Mouse (Mus musculus) midbrain, embryonic 15.5 days (tissue): Measurements from ENCODE around the gene Tekt4. TPM values are rescaled to one million over a fixed set of nuclear protein-coding genes. Genes with fewer than 3 reads are reported as not detected.

Source experiments
- ATAC-seq: fragments of 200-750 bp; cut with Nextera tagmentation; replicated peaks from 2 replicates; pipeline ENCODE4 v1.8.0; 2017; ENCODE audit warnings: moderate TSS enrichment
- H3K27ac ChIP-seq: fragments of 300-500 bp; sonication (generic); 2 replicates; pipeline ENCODE4 v1.5.1; 2015; ENCODE audit warnings: mild to moderate bottlenecking, inconsistent platforms
- H3K27me3 ChIP-seq: fragments of 300-500 bp; sonication (generic); replicated peaks from 2 replicates; pipeline ENCODE4 v1.6.1; 2015; ENCODE audit warnings: inconsistent platforms
- H3K36me3 ChIP-seq: fragments of 300-500 bp; sonication (generic); replicated peaks from 2 replicates; pipeline ENCODE4 v1.6.1; 2015; ENCODE audit warnings: inconsistent platforms
- H3K4me1 ChIP-seq: fragments of 300-500 bp; sonication (generic); 2 replicates; pipeline ENCODE4 v1.6.1; 2015; ENCODE audit warnings: inconsistent platforms
- H3K4me2 ChIP-seq: fragments of 300-500 bp; sonication (generic); 2 replicates; pipeline ENCODE4 v1.6.1; 2015; ENCODE audit warnings: inconsistent platforms, mild to moderate bottlenecking, moderate library complexity
- H3K4me3 ChIP-seq: fragments of 300-500 bp; sonication (generic); 2 replicates; pipeline ENCODE4 v1.5.1; 2015; ENCODE audit warnings: mild to moderate bottlenecking, inconsistent platforms
- H3K9ac ChIP-seq: fragments of 300-500 bp; sonication (generic); 2 replicates; pipeline ENCODE4 v1.6.1; 2015; ENCODE audit warnings: mild to moderate bottlenecking, inconsistent platforms
- H3K9me3 ChIP-seq: fragments of 300-500 bp; sonication (generic); 2 replicates; pipeline ENCODE4 v1.6.1; 2016; ENCODE audit warnings: inconsistent platforms
- WGBS: fragments of 180-500 bp; shearing (Covaris S2); methylation state at CpG from one replicate; pipeline ENCODE4 v1.1.7; 2015; ENCODE audit warnings: mixed read lengths; 5-methylcytosine and 5-hydroxymethylcytosine counted together
- polyA plus RNA-seq: library from polyadenylated mRNA; unstranded; fragments of >200 nt; fragmentation: Nextera tagmentation; extraction: Ambion mirVana; gene quantifications from 2 replicates; pipeline ENCODE4 v1.2.1, GENCODE M21; 2015

The Tekt4 gene
- 1.2 TPM in 2 replicates for polyA plus RNA-seq

- peaks cover 12% of the 10 kb centered on the region for H3K4me1 ChIP-seq
- H3K4me3 ChIP-seq, result no peak within 1 kb of the TSS
- no peak within 1 kb of the TSS for H3K9ac ChIP-seq
- H3K9me3 ChIP-seq, result no peaks in the 10 kb centered on the region
- WGBS, result 44% methylated on average over 2 of the region's 2 CpGs
- ATAC-seq, result no peak
- no peak within 1 kb of the TSS for H3K4me2 ChIP-seq
- H3K27me3 ChIP-seq, result 0 out of 2 replicates have a peak, but pooled peaks cover 2% of the 10 kb centered on the region
- no peaks in the 10 kb centered on the region for H3K36me3 ChIP-seq
- H3K27ac ChIP-seq, result no peak within 1 kb of the TSS
These were observed at the start of gene Tekt4 for GRCm38 (mm10) chr17:25454272-25454671. Gene Tekt4, plus strand, starts transcription at chr17:25454615.

- Histone ChIP-seq H3K36me3 (no peaks in the 10 kb centered on the region), H3K9ac (no peak overlapping the region), H3K4me1 (peaks cover 74% of the 10 kb centered on the region), H3K27me3 (peaks cover 12% of the 10 kb centered on the region; the same call in 1 of the 2 replicates), H3K9me3 (no peaks in the 10 kb centered on the region), H3K4me3 (no peak overlapping the region), H3K4me2 (no peak overlapping the region), H3K27ac (peak overlapping the region; percentile 74)
- ATAC-seq, result 0 out of 2 replicates have a peak, but pooled peaks have one; percentile 24
- WGBS, result 9% methylated on average over 10 of the region's 10 CpGs
These were observed 49.1 kb upstream of the Tekt4 start for GRCm38 (mm10) chr17:25405224-25405895.

GRCm38 (mm10) chr17:25406011-25406441 is 48.4 kb upstream of the Tekt4 start:
- Histone ChIP-seq H3K27ac (peak overlapping the region; percentile 74; the same call in 1 of the 2 replicates), H3K9ac (no peak overlapping the region), H3K4me3 (no peak overlapping the region), H3K27me3 (peaks cover 12% of the 10 kb centered on the region; the same call in 1 of the 2 replicates), H3K4me1 (peaks cover 81% of the 10 kb centered on the region), H3K36me3 (no peaks in the 10 kb centered on the region), H3K4me2 (no peak overlapping the region), H3K9me3 (no peaks in the 10 kb centered on the region)
- ATAC-seq, result 0 out of 2 replicates have a peak, but pooled peaks have one; percentile 14
- 9% methylated on average over 6 of the region's 6 CpGs for WGBS

- no peak overlapping the region for H3K4me2 ChIP-seq
- no peak overlapping the region for H3K4me3 ChIP-seq
- 52% methylated on average over 4 of the region's 4 CpGs for WGBS
- ATAC-seq, result no peak
- no peaks in the 10 kb centered on the region for H3K9me3 ChIP-seq
- peaks cover 12% of the 10 kb centered on the region; the same call in 1 of the 2 replicates for H3K27me3 ChIP-seq
- H3K9ac ChIP-seq, result peak overlapping the region; percentile 19; the same call in 1 of the 2 replicates
- peaks cover 79% of the 10 kb centered on the region for H3K4me1 ChIP-seq
- H3K36me3 ChIP-seq, result no peaks in the 10 kb centered on the region
- peak overlapping the region; percentile 43 for H3K27ac ChIP-seq
These were observed 47.1 kb upstream of the Tekt4 start for GRCm38 (mm10) chr17:25407352-25407751.

- WGBS, result 82% methylated on average over 7 of the region's 7 CpGs
- no peak for ATAC-seq
- H3K4me1 ChIP-seq, result peaks cover 76% of the 10 kb centered on the region
- no peak overlapping the region for H3K27ac ChIP-seq
- no peaks in the 10 kb centered on the region for H3K9me3 ChIP-seq
- H3K36me3 ChIP-seq, result no peaks in the 10 kb centered on the region
- H3K9ac ChIP-seq, result no peak overlapping the region
- no peak overlapping the region for H3K4me3 ChIP-seq
- H3K4me2 ChIP-seq, result no peak overlapping the region
- H3K27me3 ChIP-seq, result peaks cover 3% of the 10 kb centered on the region; the same call in 1 of the 2 replicates
These were observed 46.0 kb upstream of the Tekt4 start for GRCm38 (mm10) chr17:25408302-25408999.

GRCm38 (mm10) chr17:25409621-25410020 is 44.8 kb upstream of the Tekt4 start:
- no peak overlapping the region for H3K4me3 ChIP-seq
- no peak for ATAC-seq
- H3K4me2 ChIP-seq, result no peak overlapping the region
- peak overlapping the region; percentile 50 for H3K27ac ChIP-seq
- WGBS, result 42% methylated on average over 7 of the region's 7 CpGs
- no peaks in the 10 kb centered on the region for H3K27me3 ChIP-seq
- H3K4me1 ChIP-seq, result peaks cover 70% of the 10 kb centered on the region
- H3K36me3 ChIP-seq, result no peaks in the 10 kb centered on the region
- 0 out of 2 replicates have a peak overlapping the region, but pooled peaks have one; percentile 22 for H3K9ac ChIP-seq
- H3K9me3 ChIP-seq, result no peaks in the 10 kb centered on the region

- peaks cover 70% of the 10 kb centered on the region for H3K4me1 ChIP-seq
- no peak for ATAC-seq
- H3K4me2 ChIP-seq, result no peak overlapping the region
- H3K27me3 ChIP-seq, result no peaks in the 10 kb centered on the region
- peak overlapping the region; percentile 50; the same call in 1 of the 2 replicates for H3K27ac ChIP-seq
- H3K9ac ChIP-seq, result no peak overlapping the region
- no peaks in the 10 kb centered on the region for H3K9me3 ChIP-seq
- WGBS, result 80% methylated on average over 6 of the region's 6 CpGs
- H3K4me3 ChIP-seq, result no peak overlapping the region
- H3K36me3 ChIP-seq, result no peaks in the 10 kb centered on the region
These were observed 44.2 kb upstream of the Tekt4 start for GRCm38 (mm10) chr17:25410180-25410579.

- Histone ChIP-seq H3K9ac (no peak overlapping the region), H3K4me2 (no peak overlapping the region)
- WGBS, result 29% methylated on average over 7 of the region's 7 CpGs
These were observed 43.6 kb upstream of the Tekt4 start for GRCm38 (mm10) chr17:25410786-25411185.

GRCm38 (mm10) chr17:25411251-25411650 is 43.2 kb upstream of the Tekt4 start:
- no peaks in the 10 kb centered on the region for H3K36me3 ChIP-seq
- peaks cover 70% of the 10 kb centered on the region for H3K4me1 ChIP-seq
- H3K9ac ChIP-seq, result no peak overlapping the region
- no peak overlapping the region for H3K4me2 ChIP-seq
- H3K27me3 ChIP-seq, result no peaks in the 10 kb centered on the region
- H3K4me3 ChIP-seq, result no peak overlapping the region
- no peaks in the 10 kb centered on the region for H3K9me3 ChIP-seq
- 67% methylated on average over 4 of the region's 4 CpGs for WGBS
- ATAC-seq, result no peak
- H3K27ac ChIP-seq, result peak overlapping the region; percentile 54

More at GRCm38 (mm10) chr17:25410786-25411185, 43.6 kb upstream of the Tekt4 start:
- Histone ChIP-seq H3K9me3 (no peaks in the 10 kb centered on the region), H3K27me3 (no peaks in the 10 kb centered on the region), H3K27ac (peak overlapping the region; percentile 54; the same call in 1 of the 2 replicates), H3K36me3 (no peaks in the 10 kb centered on the region), H3K4me1 (peaks cover 70% of the 10 kb centered on the region), H3K4me3 (no peak overlapping the region)
- no peak for ATAC-seq

- H3K27me3 ChIP-seq, result no peaks in the 10 kb centered on the region
- no peak overlapping the region for H3K4me2 ChIP-seq
- no peaks in the 10 kb centered on the region for H3K36me3 ChIP-seq
- peaks cover 70% of the 10 kb centered on the region for H3K4me1 ChIP-seq
- H3K27ac ChIP-seq, result no peak overlapping the region
- H3K9ac ChIP-seq, result no peak overlapping the region
- H3K9me3 ChIP-seq, result no peaks in the 10 kb centered on the region
- no peak for ATAC-seq
- 69% methylated on average over 4 of the region's 4 CpGs for WGBS
- H3K4me3 ChIP-seq, result no peak overlapping the region
These were observed 40.2 kb upstream of the Tekt4 start for GRCm38 (mm10) chr17:25414209-25414608.

- 39% methylated on average over 3 of the region's 3 CpGs for WGBS
- H3K27ac ChIP-seq, result peak overlapping the region; percentile 63; the same call in 1 of the 2 replicates
- no peaks in the 10 kb centered on the region for H3K36me3 ChIP-seq
- no peak overlapping the region for H3K4me2 ChIP-seq
- no peaks in the 10 kb centered on the region for H3K27me3 ChIP-seq
- H3K4me1 ChIP-seq, result peaks cover 70% of the 10 kb centered on the region
- ATAC-seq, result no peak
- H3K9ac ChIP-seq, result no peak overlapping the region
- no peaks in the 10 kb centered on the region for H3K9me3 ChIP-seq
- H3K4me3 ChIP-seq, result no peak overlapping the region
These were observed 39.5 kb upstream of the Tekt4 start for GRCm38 (mm10) chr17:25414917-25415316.

GRCm38 (mm10) chr17:25415421-25415913 is 38.9 kb upstream of the Tekt4 start:
- Histone ChIP-seq H3K4me1 (peaks cover 70% of the 10 kb centered on the region), H3K4me3 (no peak overlapping the region), H3K9me3 (no peaks in the 10 kb centered on the region), H3K27ac (peak overlapping the region; percentile 63), H3K9ac (no peak overlapping the region), H3K4me2 (no peak overlapping the region), H3K36me3 (no peaks in the 10 kb centered on the region), H3K27me3 (no peaks in the 10 kb centered on the region)
- 2% methylated on average over 6 of the region's 6 CpGs for WGBS
- ATAC-seq, result peak; percentile 24
